Mouse (Mus musculus) kidney, postnatal 0 days (tissue): ENCODE measurements around the gene Mtmr3. TPM values are rescaled to one million over a fixed set of nuclear protein-coding genes. Genes with fewer than 3 reads are reported as not detected.

Source experiments
- ATAC-seq: fragments of 200-750 bp; cut with Nextera tagmentation; replicated peaks from 2 replicates; pipeline ENCODE4 v1.8.0; 2017; ENCODE audit warnings: low read depth, moderate number of reproducible peaks, moderate TSS enrichment, moderate library complexity; ENCODE audit not compliant: low FRiP score
- DNase-seq: peaks from one replicate; pipeline ENCODE4 v3.0.0-alpha.2; 2016; ENCODE audit warnings: low spot score
- H3K27ac ChIP-seq: fragments of 300-500 bp; sonication (generic); 2 replicates; pipeline ENCODE4 v1.5.1; 2014; ENCODE audit warnings: mild to moderate bottlenecking
- H3K27me3 ChIP-seq: fragments of 300-500 bp; sonication (generic); 2 replicates; pipeline ENCODE4 v1.6.1; 2014; ENCODE audit warnings: low read length, mixed read lengths; ENCODE audit not compliant: insufficient read depth
- H3K36me3 ChIP-seq: fragments of 300-500 bp; sonication (generic); 2 replicates; pipeline ENCODE4 v1.6.1; 2014; ENCODE audit warnings: low read length, mixed read lengths; ENCODE audit not compliant: insufficient read depth
- H3K4me1 ChIP-seq: fragments of 300-500 bp; sonication (generic); replicated peaks from 2 replicates; pipeline ENCODE4 v1.6.1; 2014; ENCODE audit warnings: antibody characterized with exemption, low read length, mixed read lengths; ENCODE audit not compliant: insufficient read depth
- H3K4me2 ChIP-seq: fragments of 300-500 bp; sonication (generic); 2 replicates; pipeline ENCODE4 v1.6.1; 2014; ENCODE audit warnings: mild to moderate bottlenecking, low read length, moderate library complexity, mixed read lengths
- H3K4me3 ChIP-seq: fragments of 300-500 bp; sonication (generic); replicated peaks from 2 replicates; pipeline ENCODE4 v1.5.1; 2014; ENCODE audit warnings: low read depth, low read length
- H3K9ac ChIP-seq: fragments of 300-500 bp; sonication (generic); 2 replicates; pipeline ENCODE4 v1.6.1; 2014; ENCODE audit warnings: low read depth, low read length
- H3K9me3 ChIP-seq: fragments of 300-500 bp; sonication (generic); replicated peaks from 2 replicates; pipeline ENCODE4 v1.6.1; 2016; ENCODE audit warnings: low read length, inconsistent platforms, mixed read lengths
- CTCF ChIP-seq: IDR thresholded peaks from 2 replicates; pipeline ENCODE4 v1.5.1; 2016; ENCODE audit warnings: antibody characterized with exemption, low read depth, mild to moderate bottlenecking, moderate library complexity
- WGBS: fragments of 180-500 bp; shearing (Covaris S2); extraction: QIAGEN DNeasy Blood & Tissue Kit; methylation state at CpG from one replicate; pipeline ENCODE4 v1.1.7; 2014; 5-methylcytosine and 5-hydroxymethylcytosine counted together
- polyA plus RNA-seq: library from polyadenylated mRNA; unstranded; fragments of >200 nt; fragmentation: Nextera tagmentation; extraction: Ambion mirVana; gene quantifications from 2 replicates; pipeline ENCODE4 v1.2.1, GENCODE M21; 2015

The Mtmr3 gene
- polyA plus RNA-seq, 1 experiment from 2014 or later: 19.6 TPM

DNA sequence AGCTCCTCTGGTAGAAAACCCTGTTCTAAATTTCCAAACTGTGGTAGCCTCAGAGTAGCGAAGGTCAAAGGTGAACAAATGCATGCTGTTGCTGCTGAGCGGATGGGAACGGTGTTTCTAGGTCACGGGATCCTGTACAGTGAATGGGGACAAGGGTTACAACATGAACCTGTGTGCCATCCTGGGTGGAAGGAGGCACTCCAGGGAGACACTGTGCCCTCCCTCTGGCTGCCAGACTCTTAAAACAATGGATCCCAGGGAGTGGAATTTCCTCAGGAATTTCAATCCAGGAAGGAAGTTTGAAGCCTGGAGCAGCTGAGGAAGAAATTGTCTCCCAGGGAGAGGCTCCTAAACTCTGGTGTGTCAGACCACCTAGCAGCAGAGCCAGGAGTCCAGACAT lies 128.5 kb downstream of the Mtmr3 start:
- Histone ChIP-seq H3K9ac (no peak overlapping the region), H3K27ac (0 out of 2 replicates have a peak overlapping the region, but pooled peaks have one; percentile 19), H3K27me3 (no peaks in the 10 kb centered on the region), H3K36me3 (no peaks in the 10 kb centered on the region), H3K4me3 (no peak overlapping the region), H3K4me2 (no peak overlapping the region), H3K4me1 (no peaks in the 10 kb centered on the region), H3K9me3 (no peaks in the 10 kb centered on the region)
- TF ChIP-seq CTCF: peak; percentile 11; the same call in 1 of the 2 replicates
- DNase-seq (peak; percentile 39), ATAC-seq (peak; percentile 49; the same call in 1 of the 2 replicates)
- 64% methylated on average over 4 of the region's 4 CpGs for WGBS

DNA sequence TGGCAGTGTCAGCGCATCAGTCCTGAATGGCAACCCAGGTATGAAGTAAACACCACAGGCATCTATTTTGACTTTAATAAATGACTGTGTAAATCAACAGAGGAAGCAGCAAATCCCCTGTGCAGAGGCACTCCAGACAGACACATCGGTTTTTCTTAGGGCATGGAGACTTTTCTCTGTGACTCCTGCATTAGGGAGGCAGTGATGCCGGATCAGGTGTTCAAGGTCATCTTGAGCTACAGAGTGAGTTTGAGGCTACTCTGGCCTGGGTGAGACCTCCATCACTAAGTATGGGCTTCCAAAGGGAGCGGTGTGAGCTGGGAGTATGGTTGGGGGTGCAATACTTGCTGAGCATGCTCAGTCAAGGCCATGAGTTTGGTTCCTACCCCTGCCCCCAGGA lies 130.0 kb downstream of the Mtmr3 start:
- Histone ChIP-seq H3K9ac (no peak overlapping the region), H3K9me3 (no peaks in the 10 kb centered on the region), H3K4me3 (no peak overlapping the region), H3K27me3 (no peaks in the 10 kb centered on the region), H3K36me3 (no peaks in the 10 kb centered on the region), H3K4me1 (no peaks in the 10 kb centered on the region), H3K27ac (no peak overlapping the region), H3K4me2 (no peak overlapping the region)
- no peak for TF ChIP-seq CTCF
- DNase-seq (no peak), ATAC-seq (no peak)
- 88% methylated on average over 4 of the region's 4 CpGs for WGBS

DNA sequence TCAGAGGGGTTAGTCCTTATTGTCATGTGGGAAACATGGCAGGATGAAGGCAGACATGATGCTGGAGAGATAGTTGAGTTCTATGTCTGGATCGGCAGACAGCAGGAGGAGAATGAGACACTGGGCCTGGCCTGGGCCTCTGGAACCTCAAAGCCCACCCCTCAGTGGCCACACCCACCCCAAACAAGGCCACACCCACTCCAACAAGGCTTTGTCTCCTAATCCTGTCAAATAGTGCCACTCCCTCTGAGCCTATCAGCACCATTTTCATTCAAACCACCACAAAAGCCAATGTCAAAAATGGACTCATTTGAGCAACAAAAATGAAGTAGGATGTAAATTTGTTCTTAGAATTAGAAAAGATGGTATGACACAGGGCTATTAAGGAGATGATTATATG lies 130.5 kb downstream of the Mtmr3 start:
- no peaks in the 10 kb centered on the region for H3K4me1 ChIP-seq
- ATAC-seq (no peak), DNase-seq (no peak)
- H3K4me2 ChIP-seq: no peak overlapping the region
- H3K9ac ChIP-seq: no peak overlapping the region
- H3K9me3 ChIP-seq: no peaks in the 10 kb centered on the region
- no peak overlapping the region for H3K4me3 ChIP-seq
- H3K27ac ChIP-seq: no peak overlapping the region
- WGBS: 89% methylated on average over 1 of the region's 1 CpGs
- H3K27me3 ChIP-seq: no peaks in the 10 kb centered on the region
- no peak for TF ChIP-seq CTCF
- H3K36me3 ChIP-seq: no peaks in the 10 kb centered on the region

DNA sequence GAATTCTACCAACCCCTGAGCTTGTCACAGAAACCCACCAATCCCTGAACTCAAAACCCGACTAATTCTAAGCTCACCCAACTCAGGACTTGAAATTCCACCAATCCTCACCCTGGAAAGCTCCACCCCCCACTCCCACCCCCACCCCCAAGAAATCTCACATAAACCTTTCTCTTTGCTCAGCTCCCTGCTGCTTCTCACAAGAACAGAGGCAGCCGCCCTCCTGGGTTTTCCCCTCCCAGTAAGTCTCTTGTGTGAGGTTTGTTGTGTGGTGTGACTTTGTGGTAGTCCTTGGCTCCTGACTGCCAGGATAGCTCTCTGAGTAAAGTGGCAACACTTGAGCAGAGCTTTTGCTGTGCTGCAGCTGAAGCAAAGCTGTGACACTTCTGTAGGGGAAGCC lies 131.8 kb downstream of the Mtmr3 start:
- no peaks in the 10 kb centered on the region for H3K27me3 ChIP-seq
- ATAC-seq: no peak
- H3K27ac ChIP-seq: no peak overlapping the region
- no peak overlapping the region for H3K4me3 ChIP-seq
- TF ChIP-seq CTCF: no peak
- WGBS: 66% methylated on average over 2 of the region's 2 CpGs
- H3K4me2 ChIP-seq: no peak overlapping the region
- no peaks in the 10 kb centered on the region for H3K9me3 ChIP-seq
- no peak overlapping the region for H3K9ac ChIP-seq
- H3K4me1 ChIP-seq: no peaks in the 10 kb centered on the region
- DNase-seq: no peak
- H3K36me3 ChIP-seq: no peaks in the 10 kb centered on the region

DNA sequence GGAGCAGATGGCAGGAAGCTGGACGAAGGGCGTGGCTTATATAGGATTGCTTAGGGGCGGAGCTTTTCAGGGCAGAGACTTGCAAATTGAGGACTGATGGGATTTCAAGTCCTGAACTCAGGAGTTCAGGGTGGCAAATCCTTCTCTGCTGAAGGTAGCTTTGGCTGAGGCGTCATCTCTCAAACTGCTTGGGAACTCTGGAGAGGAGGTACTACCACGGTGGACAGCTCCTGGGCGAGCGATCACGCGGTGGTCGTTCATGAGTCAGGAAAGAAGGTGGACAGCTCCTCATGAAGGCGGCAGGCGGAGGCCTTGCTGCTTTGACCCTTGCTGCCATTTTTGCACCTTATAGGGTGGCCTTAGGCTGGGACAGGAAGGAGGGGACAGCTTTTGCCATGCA lies 133.5 kb downstream of the Mtmr3 start:
- no peak for TF ChIP-seq CTCF
- Histone ChIP-seq H3K9me3 (no peaks in the 10 kb centered on the region), H3K27ac (no peak overlapping the region), H3K36me3 (no peaks in the 10 kb centered on the region), H3K27me3 (no peaks in the 10 kb centered on the region), H3K9ac (no peak overlapping the region), H3K4me2 (no peak overlapping the region), H3K4me3 (no peak overlapping the region), H3K4me1 (no peaks in the 10 kb centered on the region)
- 15% methylated on average over 12 of the region's 12 CpGs for WGBS
- DNase-seq: peak; percentile 72
- peak; percentile 57; the same call in 1 of the 2 replicates for ATAC-seq

DNA sequence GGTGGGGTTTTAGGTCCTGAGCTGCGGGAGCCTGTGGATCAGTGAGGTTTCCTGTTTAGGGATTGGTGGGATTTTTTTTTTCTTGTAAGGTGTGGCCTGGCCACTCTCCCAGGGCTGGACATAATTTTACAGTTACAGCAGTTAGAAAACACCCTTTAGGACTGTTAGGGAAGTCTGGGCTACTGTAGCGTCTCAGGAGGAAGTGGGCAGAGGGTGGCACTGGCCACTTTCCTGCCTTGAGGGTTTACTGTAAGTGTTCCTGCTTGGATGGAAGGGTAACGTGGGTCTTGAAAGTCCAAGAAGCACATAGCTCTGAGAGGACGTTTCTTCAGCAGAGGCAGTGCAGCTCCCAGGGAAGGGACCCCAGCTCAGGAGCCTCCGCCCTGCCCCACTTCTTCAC lies 134.0 kb downstream of the Mtmr3 start:
- no peaks in the 10 kb centered on the region for H3K27me3 ChIP-seq
- 46% methylated on average over 5 of the region's 5 CpGs for WGBS
- ATAC-seq: no peak
- no peaks in the 10 kb centered on the region for H3K36me3 ChIP-seq
- no peak overlapping the region for H3K9ac ChIP-seq
- H3K27ac ChIP-seq: no peak overlapping the region
- no peak overlapping the region for H3K4me3 ChIP-seq
- TF ChIP-seq CTCF: no peak
- H3K9me3 ChIP-seq: no peaks in the 10 kb centered on the region
- no peak overlapping the region for H3K4me2 ChIP-seq
- DNase-seq: no peak
- H3K4me1 ChIP-seq: no peaks in the 10 kb centered on the region

DNA sequence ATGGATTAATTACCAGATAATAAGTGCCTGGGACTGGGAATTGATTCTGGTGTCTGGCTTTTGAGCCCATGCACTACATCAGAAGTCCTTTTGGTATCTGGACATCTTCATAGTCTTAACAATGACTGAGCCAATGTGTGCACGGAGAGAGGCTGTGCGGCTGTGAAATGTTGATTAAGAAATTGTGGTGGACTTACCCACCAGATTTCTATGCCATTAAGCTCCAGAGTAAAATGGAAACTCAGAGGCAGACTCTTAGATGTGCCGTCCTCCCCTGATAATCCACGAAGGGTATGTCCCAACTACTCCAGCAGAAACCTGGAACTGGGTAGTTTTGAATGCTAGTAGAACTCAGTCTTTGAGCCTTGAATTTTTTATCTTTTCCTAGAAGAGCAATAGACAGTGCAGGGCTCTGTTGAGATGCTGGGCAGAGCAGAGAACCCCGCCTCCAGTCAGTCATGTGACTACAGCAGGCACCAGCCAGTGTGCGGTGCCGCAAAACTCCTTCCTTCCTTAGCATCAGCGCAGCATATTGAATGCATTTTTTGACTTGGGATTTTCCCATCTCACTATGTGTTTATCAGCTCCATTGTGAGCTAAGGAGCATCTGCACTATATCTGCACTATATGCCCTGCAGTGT lies 139.6 kb downstream of the Mtmr3 start:
- no peaks in the 10 kb centered on the region for H3K4me1 ChIP-seq
- H3K27ac ChIP-seq: no peak overlapping the region
- no peak overlapping the region for H3K9ac ChIP-seq
- no peak for TF ChIP-seq CTCF
- ATAC-seq (no peak), DNase-seq (no peak)
- no peaks in the 10 kb centered on the region for H3K9me3 ChIP-seq
- no peaks in the 10 kb centered on the region for H3K27me3 ChIP-seq
- no peaks in the 10 kb centered on the region for H3K36me3 ChIP-seq
- 81% methylated on average over 8 of the region's 8 CpGs for WGBS
- H3K4me3 ChIP-seq: no peak overlapping the region
- no peak overlapping the region for H3K4me2 ChIP-seq
